Mouse (Mus musculus): ENCODE measurements around the gene Fbxw2. TPM values are rescaled to one million over a fixed set of nuclear protein-coding genes. Genes with fewer than 3 reads are reported as not detected.

The Fbxw2 gene
- polyA plus RNA-seq, 1 experiment from 2014 or later, result 71.1 TPM

GRCm38 (mm10) chr2:34754551-34755358 is 71.4 kb downstream of the Fbxw2 start, which contains the start of gene Gapvd1:
Gapvd1 (minus strand) TSS chr2:34755232.
- H3K9ac ChIP-seq (ENCODE audit: low read length), result peak within 1 kb of the TSS; percentile 97
- peak within 1 kb of the TSS; percentile 82 for H3K4me2 ChIP-seq (ENCODE audit: low read depth, low read length)
- no peaks in the 10 kb centered on the region for H3K9me3 ChIP-seq (replicated peaks; ENCODE audit: control insufficient read depth, low read length)
- no peaks in the 10 kb centered on the region for H3K36me3 ChIP-seq (ENCODE audit: control insufficient read depth, insufficient read depth)
- WGBS, result 2% methylated on average over 14 of the region's 14 CpGs
- peaks cover 11% of the 10 kb centered on the region for H3K4me1 ChIP-seq (ENCODE audit: control insufficient read depth, insufficient read depth, low read length)
- H3K4me3 ChIP-seq (ENCODE audit: low read length), result peak within 1 kb of the TSS; percentile 94
- ATAC-seq (replicated peaks; ENCODE audit: extremely low read depth, insufficient read depth, low FRiP score), result no peak
- H3K27me3 ChIP-seq (ENCODE audit: control insufficient read depth, insufficient read depth, low read length), result no peaks in the 10 kb centered on the region
- H3K27ac ChIP-seq (ENCODE audit: low read length), result peak within 1 kb of the TSS; percentile 95

Other genes with a start within 250 kb of the Fbxw2 start
- 61.2 and 62.7 TPM in 2 replicates for gene Gapvd1, start 71.1 kb downstream of the Fbxw2 start, polyA plus RNA-seq (2015; fragmentation: Nextera tagmentation; extraction: Ambion mirVana)
- 630 and 742 TPM in 2 replicates for gene Hspa5, start 54.3 kb downstream of the Fbxw2 start, polyA plus RNA-seq (2015; fragmentation: Nextera tagmentation; extraction: Ambion mirVana)
- 26.3 and 26.9 TPM in 2 replicates for gene Rabepk, start 26.4 kb downstream of the Fbxw2 start, polyA plus RNA-seq (2015; fragmentation: Nextera tagmentation; extraction: Ambion mirVana)
- gene Gm34653, start 6.7 kb upstream of the Fbxw2 start, polyA plus RNA-seq (2015; fragmentation: Nextera tagmentation; extraction: Ambion mirVana), result not detected in 2 replicates
- 0.20 and 0.32 TPM in 2 replicates for gene Cutal, start 48.1 kb upstream of the Fbxw2 start, polyA plus RNA-seq (2015; fragmentation: Nextera tagmentation; extraction: Ambion mirVana)
- 54.0 and 57.4 TPM in 2 replicates for gene Psmd5, start 48.7 kb upstream of the Fbxw2 start, polyA plus RNA-seq (2015; fragmentation: Nextera tagmentation; extraction: Ambion mirVana)
- 2.1 and 2.6 TPM in 2 replicates for gene Phf19, start 87.7 kb upstream of the Fbxw2 start, polyA plus RNA-seq (2015; fragmentation: Nextera tagmentation; extraction: Ambion mirVana)
- gene Traf1, start 135.5 kb upstream of the Fbxw2 start, polyA plus RNA-seq (2015; fragmentation: Nextera tagmentation; extraction: Ambion mirVana), result 2.7 and 3.3 TPM in 2 replicates
- gene Hc, start 235.1 kb upstream of the Fbxw2 start, polyA plus RNA-seq (2015; fragmentation: Nextera tagmentation; extraction: Ambion mirVana), result 0.09 and 0.35 TPM in 2 replicates

All from heart, embryonic 16.5 days (tissue).